Mouse (Mus musculus): ENCODE data around the gene Zbed3. TPM values are rescaled to one million over a fixed set of nuclear protein-coding genes. Genes with fewer than 3 reads are reported as not detected.
A peak's percentile ranks its signal among the peaks of the same experiment; 100 is the strongest.
"Not testable (repeated sequence)": the region's sequence is repeated elsewhere in the genome, so short reads cannot be mapped to it uniquely, and the experiment has no call there.

The Zbed3 gene
- polyA plus RNA-seq, 1 experiment from 2014 or later = 63.3 TPM

- H3K4me1 ChIP-seq (replicated peaks) = peaks cover 5% of the 10 kb centered on the region; the same call in 1 of the 2 replicates
- H3K27ac ChIP-seq = no peak overlapping the region
- 73% methylated on average over 6 of the region's 6 CpGs for WGBS
- H3K27me3 ChIP-seq (ENCODE audit: insufficient read depth, poor library complexity, severe bottlenecking) = no peaks in the 10 kb centered on the region
- peaks cover 24% of the 10 kb centered on the region for H3K36me3 ChIP-seq
- DNase-seq (ENCODE audit: low spot score) = no peak
- no peak overlapping the region for H3K4me3 ChIP-seq
- H3K9me3 ChIP-seq = no peaks in the 10 kb centered on the region
Observed at GRCm38 (mm10) chr13:95345869-95346268, 22.5 kb downstream of the Zbed3 start.

- peaks cover 37% of the 10 kb centered on the region for H3K36me3 ChIP-seq
- H3K4me1 ChIP-seq (replicated peaks) = peaks cover 5% of the 10 kb centered on the region; the same call in 1 of the 2 replicates
- no peak overlapping the region for H3K4me3 ChIP-seq
- H3K27me3 ChIP-seq (ENCODE audit: insufficient read depth, poor library complexity, severe bottlenecking) = no peaks in the 10 kb centered on the region
- H3K27ac ChIP-seq = no peak overlapping the region
- H3K9me3 ChIP-seq = no peaks in the 10 kb centered on the region
- WGBS = 37% methylated on average over 8 of the region's 8 CpGs
- peak; percentile 76 for DNase-seq (ENCODE audit: low spot score)
Observed at GRCm38 (mm10) chr13:95347018-95347696, 23.7 kb downstream of the Zbed3 start.

- Histone ChIP-seq H3K4me3 (no peak overlapping the region), H3K27me3 (ENCODE audit: insufficient read depth, poor library complexity, severe bottlenecking) (no peaks in the 10 kb centered on the region), H3K36me3 (peaks cover 50% of the 10 kb centered on the region), H3K27ac (no peak overlapping the region), H3K9me3 (no peaks in the 10 kb centered on the region), H3K4me1 (replicated peaks) (peaks cover 5% of the 10 kb centered on the region; the same call in 1 of the 2 replicates)
- DNase-seq (ENCODE audit: low spot score) = no peak
- 89% methylated on average over 3 of the region's 3 CpGs for WGBS
Observed at GRCm38 (mm10) chr13:95348476-95348875, 25.1 kb downstream of the Zbed3 start.

DNA sequence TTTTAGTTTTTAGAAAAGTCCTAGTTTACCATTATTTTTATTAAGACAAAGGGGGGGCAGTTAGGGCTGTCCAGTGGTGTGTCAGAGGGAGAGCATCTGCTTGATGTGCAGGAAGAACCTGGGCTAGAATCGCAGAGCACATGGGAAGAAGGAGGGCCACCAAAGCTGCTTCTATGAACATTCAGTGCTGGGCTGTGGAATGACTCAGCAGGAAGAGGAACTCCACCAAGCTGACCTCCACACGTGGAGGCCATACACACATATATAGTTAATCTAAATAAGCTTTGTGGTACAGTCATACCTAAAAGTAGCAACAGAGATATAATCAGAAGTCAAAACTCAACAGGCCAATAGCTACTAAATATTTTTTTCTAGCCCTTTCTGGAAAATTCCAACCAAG is 34.8 kb downstream of the Zbed3 start:
- Histone ChIP-seq H3K27me3 (ENCODE audit: insufficient read depth, poor library complexity, severe bottlenecking) (no peaks in the 10 kb centered on the region), H3K36me3 (peaks cover 100% of the 10 kb centered on the region), H3K27ac (no peak overlapping the region), H3K9me3 (no peaks in the 10 kb centered on the region), H3K4me3 (no peak overlapping the region), H3K4me1 (replicated peaks) (no peaks in the 10 kb centered on the region)
- 91% methylated on average over 2 of the region's 2 CpGs for WGBS
- no peak for DNase-seq (ENCODE audit: low spot score)

GRCm38 (mm10) chr13:95363440-95363839 is 40.0 kb downstream of the Zbed3 start:
- no peaks in the 10 kb centered on the region for H3K4me1 ChIP-seq (replicated peaks)
- H3K36me3 ChIP-seq = peaks cover 96% of the 10 kb centered on the region
- H3K27me3 ChIP-seq (ENCODE audit: insufficient read depth, poor library complexity, severe bottlenecking) = no peaks in the 10 kb centered on the region
- DNase-seq (ENCODE audit: low spot score) = no peak
- no peak overlapping the region for H3K4me3 ChIP-seq
- H3K9me3 ChIP-seq = no peaks in the 10 kb centered on the region
- 85% methylated on average over 4 of the region's 4 CpGs for WGBS
- H3K27ac ChIP-seq = no peak overlapping the region

DNA sequence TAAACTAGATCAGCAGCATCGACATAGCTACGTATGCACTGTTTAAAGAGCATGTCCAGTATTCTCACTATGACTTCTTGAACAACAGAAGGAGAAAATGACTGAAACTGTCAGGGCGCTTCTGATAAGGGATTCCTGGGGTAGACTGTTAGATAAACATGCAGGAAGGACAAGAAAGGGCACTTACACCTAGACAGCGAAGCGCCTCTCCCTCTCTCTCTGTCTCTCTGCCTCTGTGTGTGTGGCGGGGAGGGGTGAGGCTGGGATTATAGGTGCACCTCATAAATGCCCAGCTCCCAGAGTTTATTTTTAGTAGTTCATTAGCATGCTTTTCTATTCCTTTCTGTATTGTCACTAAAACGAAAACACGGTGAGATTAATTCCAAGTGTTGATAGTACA is 42.9 kb downstream of the Zbed3 start:
- no peaks in the 10 kb centered on the region for H3K9me3 ChIP-seq
- H3K36me3 ChIP-seq = peaks cover 96% of the 10 kb centered on the region
- no peak overlapping the region for H3K27ac ChIP-seq
- 92% methylated on average over 8 of the region's 8 CpGs for WGBS
- no peaks in the 10 kb centered on the region for H3K27me3 ChIP-seq (ENCODE audit: insufficient read depth, poor library complexity, severe bottlenecking)
- H3K4me3 ChIP-seq = no peak overlapping the region
- H3K4me1 ChIP-seq (replicated peaks) = no peaks in the 10 kb centered on the region
- DNase-seq (ENCODE audit: low spot score) = no peak

- H3K27me3 ChIP-seq (ENCODE audit: insufficient read depth, poor library complexity, severe bottlenecking) = no peaks in the 10 kb centered on the region
- under 1% methylated on average over 86 of the region's 86 CpGs for WGBS
Observed at GRCm38 (mm10) chr13:95374701-95375553, 51.5 kb downstream of the Zbed3 start, which contains the start of gene Aggf1. TSS of gene Aggf1 (minus strand) at chr13:95375352.

DNA sequence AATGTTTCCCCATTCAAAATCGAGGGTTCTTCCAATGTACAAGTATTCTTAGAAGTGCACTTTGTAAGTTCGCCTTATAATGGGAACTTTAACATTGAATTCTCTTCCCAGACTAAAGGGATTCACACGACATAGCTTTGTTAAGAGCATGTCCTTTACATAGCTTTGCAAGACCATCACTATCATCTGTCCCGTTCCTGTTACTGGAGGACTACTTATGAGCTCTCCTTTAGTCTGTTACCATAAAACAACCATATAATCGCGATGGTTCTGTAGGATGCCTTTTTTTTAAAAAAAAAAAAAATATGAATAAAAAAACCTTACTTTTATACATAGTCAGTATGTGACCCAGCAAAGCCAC is 52.1 kb downstream of the Zbed3 start:
- H3K27ac ChIP-seq = peak overlapping the region; percentile 89
- H3K27me3 ChIP-seq (ENCODE audit: insufficient read depth, poor library complexity, severe bottlenecking) = no peaks in the 10 kb centered on the region
- 28% methylated on average over 6 of the region's 6 CpGs for WGBS
- H3K9me3 ChIP-seq = no peaks in the 10 kb centered on the region
- DNase-seq (ENCODE audit: low spot score) = no peak
- H3K4me3 ChIP-seq = peak overlapping the region; percentile 100
- peaks cover 14% of the 10 kb centered on the region for H3K4me1 ChIP-seq (replicated peaks)
- peaks cover 8% of the 10 kb centered on the region for H3K36me3 ChIP-seq

More at GRCm38 (mm10) chr13:95374701-95375553, 51.5 kb downstream of the Zbed3 start, which contains the start of gene Aggf1:
- Histone ChIP-seq H3K36me3 (peaks cover 14% of the 10 kb centered on the region), H3K27ac (peak within 1 kb of the TSS; percentile 89), H3K4me1 (replicated peaks) (peaks cover 14% of the 10 kb centered on the region), H3K4me3 (peak within 1 kb of the TSS; percentile 100), H3K9me3 (no peaks in the 10 kb centered on the region)
- DNase-seq (ENCODE audit: low spot score) = peak; percentile 89

- not testable (repeated sequence) for H3K27me3 ChIP-seq (ENCODE audit: insufficient read depth, poor library complexity, severe bottlenecking); H3K36me3 ChIP-seq; DNase-seq (ENCODE audit: low spot score); H3K4me3 ChIP-seq; H3K27ac ChIP-seq; H3K9me3 ChIP-seq
- 98% methylated on average over 11 of the region's 11 CpGs for WGBS
- peaks cover 14% of the 10 kb centered on the region for H3K4me1 ChIP-seq (replicated peaks)
Observed at GRCm38 (mm10) chr13:95376689-95377289, 53.4 kb downstream of the Zbed3 start.

DNA sequence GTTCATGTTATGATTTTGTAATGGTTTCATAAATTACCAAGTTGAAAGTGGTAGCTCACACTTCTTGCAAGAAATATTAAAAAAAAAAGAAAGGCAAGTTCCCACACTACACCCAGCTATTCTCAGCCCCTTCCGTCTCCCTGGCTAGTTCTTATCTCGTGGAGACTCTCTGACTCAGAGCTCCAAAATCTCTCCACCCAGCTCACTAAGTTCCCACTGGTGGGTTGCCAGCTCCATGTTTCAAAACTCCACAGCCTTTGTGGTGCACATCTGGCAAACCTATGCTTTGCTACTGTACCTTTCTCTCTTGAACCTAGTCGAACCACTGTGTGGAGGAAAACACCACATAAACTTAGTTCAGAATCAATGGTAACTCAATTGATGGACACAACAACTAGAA is 55.3 kb downstream of the Zbed3 start:
- no peaks in the 10 kb centered on the region for H3K27me3 ChIP-seq (ENCODE audit: insufficient read depth, poor library complexity, severe bottlenecking)
- peaks cover 9% of the 10 kb centered on the region for H3K4me1 ChIP-seq (replicated peaks)
- DNase-seq (ENCODE audit: low spot score) = no peak
- H3K27ac ChIP-seq = no peak overlapping the region
- no peak overlapping the region for H3K4me3 ChIP-seq
- H3K9me3 ChIP-seq = no peaks in the 10 kb centered on the region
- WGBS = 92% methylated on average over 3 of the region's 3 CpGs
- no peaks in the 10 kb centered on the region for H3K36me3 ChIP-seq

DNA sequence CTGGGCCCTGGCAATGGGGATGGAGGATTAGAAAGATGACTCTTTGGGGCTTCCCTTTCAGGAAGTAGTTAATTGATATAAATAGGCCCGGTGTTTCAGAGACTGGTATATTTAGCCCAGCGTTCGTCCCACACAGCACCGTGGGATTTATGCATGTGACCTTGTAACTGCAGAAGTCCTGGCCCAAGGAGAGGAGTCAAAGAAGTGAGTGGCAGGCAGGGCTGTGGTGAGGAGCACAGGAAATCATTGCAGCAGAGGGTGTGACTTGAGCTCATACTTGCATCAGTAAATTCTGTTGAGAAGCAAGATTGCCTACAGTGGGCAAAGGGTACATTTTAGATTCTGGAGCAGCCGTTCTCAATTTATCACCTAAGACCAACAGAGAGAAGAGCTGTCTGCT is 59.0 kb downstream of the Zbed3 start:
- Histone ChIP-seq H3K4me3 (no peak overlapping the region), H3K9me3 (no peaks in the 10 kb centered on the region), H3K27me3 (ENCODE audit: insufficient read depth, poor library complexity, severe bottlenecking) (no peaks in the 10 kb centered on the region), H3K4me1 (replicated peaks) (no peaks in the 10 kb centered on the region), H3K36me3 (no peaks in the 10 kb centered on the region), H3K27ac (no peak overlapping the region)
- DNase-seq (ENCODE audit: low spot score) = no peak
- WGBS = 83% methylated on average over 5 of the region's 5 CpGs

Measured in hindbrain, embryonic 10.5 days (tissue).